Mouse (Mus musculus) spleen, postnatal 0 days (tissue): ENCODE measurements around the gene Elmo1. TPM values are rescaled to one million over a fixed set of nuclear protein-coding genes. Genes with fewer than 3 reads are reported as not detected.

Experiments used
- polyA plus RNA-seq: library from polyadenylated mRNA; unstranded; fragments of >200 nt; fragmentation: Nextera tagmentation; extraction: Ambion mirVana; gene quantifications from 2 replicates; pipeline ENCODE4 v1.2.1, GENCODE M21; 2015

The Elmo1 gene
- 9.3 and 14.0 TPM in 2 replicates for polyA plus RNA-seq

GRCm38 (mm10) chr13:20090133-20090710 lies at the start of gene Elmo1:
Gene Elmo1 (plus strand): TSS chr13:20090596.

